Mouse (Mus musculus): ENCODE measurements at regions not wholly inside any gene's neighbourhood (a gene's known extent, or its start where the extent isn't known, plus 50 kb on each side); places are given as distances from the start of the nearest gene placed in this dataset.

GRCm38 (mm10) chr15:62157200-62158033 is 1234.6 kb upstream of the A1bg start:
- no peak for TF ChIP-seq POLR2A (IDR thresholded peaks at IDR 0.05; ENCODE audit: low read depth, low read length)
- TF ChIP-seq CTCF (IDR thresholded peaks at IDR 0.05; ENCODE audit: extremely low read depth, insufficient read length, insufficient replicate concordance, low read depth, low read length): no peak

Data from small intestine, adult 2 months (tissue).